Mouse (Mus musculus) kidney, embryonic 16.5 days (tissue): ENCODE measurements at regions not wholly inside any gene's neighbourhood (a gene's known extent, or its start where the extent isn't known, plus 50 kb on each side); places are given as distances from the start of the nearest gene placed in this dataset.

Experiments
- ATAC-seq: fragments of 200-750 bp; cut with Nextera tagmentation; 2 replicates; pipeline ENCODE4 v1.8.0; 2017; ENCODE audit warnings: moderate TSS enrichment; ENCODE audit not compliant: low FRiP score, low TSS enrichment
- H3K27ac ChIP-seq: fragments of 300-500 bp; sonication (generic); 2 replicates; pipeline ENCODE4 v1.5.1; 2014; ENCODE audit warnings: low read length
- H3K27me3 ChIP-seq: fragments of 300-500 bp; sonication (generic); 2 replicates; pipeline ENCODE4 v1.6.1; 2014; ENCODE audit warnings: low read length, control low read depth, mixed read lengths; ENCODE audit not compliant: insufficient read depth
- H3K36me3 ChIP-seq: fragments of 300-500 bp; sonication (generic); 2 replicates; pipeline ENCODE4 v1.6.1; 2014; ENCODE audit warnings: low read length, control low read depth, mixed read lengths; ENCODE audit not compliant: insufficient read depth
- H3K4me1 ChIP-seq: fragments of 300-500 bp; sonication (generic); 2 replicates; pipeline ENCODE4 v1.6.1; 2014; ENCODE audit warnings: low read length, control low read depth, mixed read lengths; ENCODE audit not compliant: insufficient read depth
- H3K4me2 ChIP-seq: fragments of 300-500 bp; sonication (generic); replicated peaks from 2 replicates; pipeline ENCODE4 v1.6.1; 2014; ENCODE audit warnings: low read depth, low read length
- H3K4me3 ChIP-seq: fragments of 300-500 bp; sonication (generic); 2 replicates; pipeline ENCODE4 v1.5.1; 2014; ENCODE audit warnings: mild to moderate bottlenecking, low read length
- H3K9ac ChIP-seq: fragments of 300-500 bp; sonication (generic); replicated peaks from 2 replicates; pipeline ENCODE4 v1.6.1; 2014; ENCODE audit warnings: low read length
- H3K9me3 ChIP-seq: fragments of 300-500 bp; sonication (generic); 2 replicates; pipeline ENCODE4 v1.6.1; 2016; ENCODE audit warnings: low read length, control low read depth
- WGBS: fragments of 180-500 bp; shearing (Covaris S2); extraction: QIAGEN DNeasy Blood & Tissue Kit; methylation state at CpG from one replicate; pipeline ENCODE4 v1.1.7; 2014; 5-methylcytosine and 5-hydroxymethylcytosine counted together

DNA sequence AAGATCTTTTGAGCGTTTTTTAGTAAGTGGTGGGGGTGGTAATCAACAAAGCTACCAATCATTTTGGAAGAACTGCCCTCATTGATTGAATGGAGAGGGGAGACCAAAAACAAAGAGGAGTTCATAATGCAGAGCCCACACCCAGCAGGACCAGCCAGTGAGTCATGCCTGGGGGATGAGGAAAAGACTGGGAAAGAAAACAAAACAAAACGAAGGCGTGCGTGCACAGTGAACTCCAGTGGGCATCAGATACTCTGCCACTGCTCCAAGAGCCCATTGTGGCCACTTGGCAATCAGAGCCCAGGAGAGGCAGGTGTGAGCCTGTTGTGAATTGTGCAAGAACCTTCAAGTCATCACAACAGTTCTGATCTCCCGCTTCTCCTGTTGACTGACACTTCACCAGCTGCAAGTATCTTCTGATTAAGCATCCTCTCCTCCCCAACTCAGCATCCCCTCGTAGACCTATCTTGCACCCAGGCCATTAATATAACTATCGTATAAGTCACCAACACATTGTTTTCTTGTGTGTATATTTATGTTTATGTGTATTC, 351.1 kb upstream of the Trib2 start:
- Histone ChIP-seq H3K36me3 (no peaks in the 10 kb centered on the region), H3K9ac (no peak overlapping the region), H3K4me3 (no peak overlapping the region), H3K9me3 (no peaks in the 10 kb centered on the region), H3K4me1 (no peaks in the 10 kb centered on the region), H3K27me3 (no peaks in the 10 kb centered on the region), H3K4me2 (no peak overlapping the region), H3K27ac (no peak overlapping the region)
- WGBS: 54% methylated on average over 7 of the region's 7 CpGs
- no peak for ATAC-seq

DNA sequence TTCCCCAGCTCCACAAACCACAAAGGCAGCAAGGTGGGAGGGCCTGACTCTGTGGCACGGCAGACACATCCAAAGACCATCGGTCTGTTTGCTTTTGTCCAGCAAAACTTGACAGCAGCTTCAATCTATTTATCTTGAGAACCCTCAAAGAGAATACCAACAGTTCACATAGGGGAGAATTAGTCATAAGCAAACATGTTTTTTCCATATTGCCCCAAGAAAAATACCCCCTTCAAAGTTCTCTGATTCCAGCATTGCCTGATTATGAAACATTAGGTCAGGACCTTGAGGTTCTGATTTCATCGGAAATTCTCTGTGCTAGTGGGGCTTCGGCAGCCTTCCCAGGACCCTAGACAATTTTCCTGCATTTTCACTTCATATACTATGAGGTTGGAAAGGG, 348.4 kb upstream of the Trib2 start:
- Histone ChIP-seq H3K4me1 (no peaks in the 10 kb centered on the region), H3K4me2 (no peak overlapping the region), H3K9ac (no peak overlapping the region), H3K9me3 (no peaks in the 10 kb centered on the region), H3K36me3 (no peaks in the 10 kb centered on the region), H3K27ac (no peak overlapping the region), H3K27me3 (no peaks in the 10 kb centered on the region), H3K4me3 (no peak overlapping the region)
- ATAC-seq: no peak
- WGBS: 72% methylated on average over 4 of the region's 4 CpGs

DNA sequence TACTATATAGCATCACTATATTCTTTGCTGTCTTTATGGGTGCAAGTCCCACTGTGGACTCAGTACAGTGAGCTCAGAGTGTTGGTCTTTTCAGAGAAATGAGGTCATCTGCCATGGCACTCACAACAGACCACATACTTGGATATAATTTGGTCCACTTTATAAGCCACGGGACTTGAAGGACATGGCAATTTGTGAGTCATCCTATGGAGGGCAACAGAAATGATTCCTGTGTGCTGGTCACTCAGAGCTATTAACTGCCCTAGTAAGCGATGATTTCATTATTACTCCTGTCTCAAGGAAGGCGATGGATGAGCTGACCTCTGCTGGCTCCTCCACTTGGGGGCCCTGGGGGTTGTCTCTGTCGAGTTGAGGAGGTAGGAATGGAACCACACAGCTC, 345.2 kb upstream of the Trib2 start:
- H3K4me1 ChIP-seq: no peaks in the 10 kb centered on the region
- WGBS: 66% methylated on average over 4 of the region's 4 CpGs

DNA sequence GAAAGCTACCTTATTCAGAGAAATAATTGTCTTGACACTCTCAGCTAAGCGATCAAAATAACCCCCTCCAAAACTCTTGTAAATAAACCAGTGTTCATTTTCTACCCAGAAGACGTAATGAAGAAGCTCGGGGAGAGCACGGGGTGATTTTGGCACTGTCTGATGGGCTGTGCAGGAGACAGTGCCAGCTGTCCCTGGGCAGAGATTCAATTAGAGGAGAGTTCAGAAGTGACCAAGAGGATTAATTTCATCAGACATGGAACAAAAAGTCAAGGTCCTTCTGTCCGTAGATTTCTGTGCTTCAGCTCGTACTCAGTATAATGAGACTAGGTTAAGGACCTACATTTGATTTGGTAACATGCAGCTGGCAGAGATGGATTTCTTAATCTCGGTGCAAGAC, 341.2 kb upstream of the Trib2 start:
- H3K36me3 ChIP-seq: no peaks in the 10 kb centered on the region
- no peak overlapping the region for H3K9ac ChIP-seq
- no peaks in the 10 kb centered on the region for H3K9me3 ChIP-seq
- ATAC-seq: no peak
- H3K4me1 ChIP-seq: no peaks in the 10 kb centered on the region
- WGBS: 73% methylated on average over 7 of the region's 7 CpGs
- no peak overlapping the region for H3K27ac ChIP-seq
- H3K27me3 ChIP-seq: no peaks in the 10 kb centered on the region; the same call in 1 of the 2 replicates
- H3K4me2 ChIP-seq: no peak overlapping the region
- no peak overlapping the region for H3K4me3 ChIP-seq

More for the DNA sequence above, 345.2 kb upstream of the Trib2 start:
- H3K9ac ChIP-seq: no peak overlapping the region
- no peak overlapping the region for H3K4me3 ChIP-seq
- H3K4me2 ChIP-seq: no peak overlapping the region
- no peaks in the 10 kb centered on the region for H3K36me3 ChIP-seq
- no peak overlapping the region for H3K27ac ChIP-seq
- no peak for ATAC-seq
- H3K9me3 ChIP-seq: no peaks in the 10 kb centered on the region
- H3K27me3 ChIP-seq: no peaks in the 10 kb centered on the region

DNA sequence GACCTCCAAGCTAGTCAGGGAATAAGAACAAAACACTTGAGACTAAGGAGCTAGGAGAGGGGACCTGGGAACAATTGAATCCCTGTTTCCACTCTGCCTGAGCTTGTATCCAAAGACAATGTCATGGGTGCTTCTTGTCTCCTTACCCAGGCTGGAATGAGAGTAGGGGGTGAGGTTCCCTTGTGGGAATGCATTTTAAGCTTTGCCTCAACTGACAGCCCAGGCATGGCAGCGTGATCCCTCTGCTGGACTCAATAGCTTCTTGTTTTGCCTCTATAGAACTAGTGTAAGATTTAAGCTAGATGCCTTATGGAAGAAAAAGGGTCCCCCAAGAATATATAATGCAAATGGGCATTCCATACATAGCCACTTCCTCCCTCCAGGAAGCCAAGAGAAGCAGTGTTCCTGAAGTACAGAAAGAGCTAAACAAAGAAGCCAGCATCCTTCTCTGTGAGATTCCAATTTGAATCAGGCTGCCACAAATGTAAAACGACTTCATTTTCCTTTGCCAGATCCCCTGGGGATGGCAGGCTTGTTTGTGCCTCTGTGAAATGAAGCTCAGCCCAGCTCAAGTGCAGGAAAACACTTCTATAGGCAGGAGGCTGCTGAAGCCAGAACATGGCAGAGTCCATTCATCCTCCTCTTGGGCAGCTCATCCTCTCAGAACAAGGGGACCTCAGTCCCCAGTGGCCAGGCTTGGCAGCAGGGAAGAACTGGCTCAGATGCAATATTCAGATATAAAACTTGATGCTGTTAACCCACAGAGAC, 339.3 kb upstream of the Trib2 start:
- ATAC-seq: no peak
- Histone ChIP-seq H3K4me2 (no peak overlapping the region), H3K9ac (no peak overlapping the region), H3K9me3 (no peaks in the 10 kb centered on the region), H3K27me3 (no peaks in the 10 kb centered on the region; the same call in 1 of the 2 replicates), H3K27ac (no peak overlapping the region), H3K4me1 (no peaks in the 10 kb centered on the region), H3K4me3 (no peak overlapping the region), H3K36me3 (no peaks in the 10 kb centered on the region)
- WGBS: 37% methylated on average over 2 of the region's 2 CpGs

DNA sequence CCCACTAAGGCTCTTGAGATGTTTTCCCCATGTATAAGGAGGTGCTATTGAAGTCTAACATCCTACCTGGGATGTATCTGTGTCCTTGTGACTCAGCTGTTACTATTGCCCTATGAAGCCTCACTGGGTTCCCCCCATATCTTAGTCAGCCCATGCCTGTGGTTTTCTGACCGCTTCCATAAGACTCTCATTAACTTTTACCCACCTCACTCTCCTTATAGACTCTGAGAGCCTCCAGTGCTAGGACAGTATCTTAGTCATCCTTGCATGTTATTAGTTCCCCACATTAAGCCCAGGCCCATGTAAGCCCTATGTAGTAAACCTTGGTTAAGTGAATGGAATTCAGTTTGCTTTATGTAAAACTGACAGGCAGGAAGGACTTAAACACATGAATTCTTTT, 337.5 kb upstream of the Trib2 start:
- H3K9me3 ChIP-seq: no peaks in the 10 kb centered on the region
- no peak overlapping the region for H3K9ac ChIP-seq
- H3K4me1 ChIP-seq: no peaks in the 10 kb centered on the region
- H3K36me3 ChIP-seq: no peaks in the 10 kb centered on the region
- H3K27ac ChIP-seq: no peak overlapping the region
- no peak overlapping the region for H3K4me3 ChIP-seq
- WGBS: 82% methylated on average over 1 of the region's 1 CpGs
- ATAC-seq: no peak
- H3K27me3 ChIP-seq: no peaks in the 10 kb centered on the region; the same call in 1 of the 2 replicates
- H3K4me2 ChIP-seq: no peak overlapping the region

DNA sequence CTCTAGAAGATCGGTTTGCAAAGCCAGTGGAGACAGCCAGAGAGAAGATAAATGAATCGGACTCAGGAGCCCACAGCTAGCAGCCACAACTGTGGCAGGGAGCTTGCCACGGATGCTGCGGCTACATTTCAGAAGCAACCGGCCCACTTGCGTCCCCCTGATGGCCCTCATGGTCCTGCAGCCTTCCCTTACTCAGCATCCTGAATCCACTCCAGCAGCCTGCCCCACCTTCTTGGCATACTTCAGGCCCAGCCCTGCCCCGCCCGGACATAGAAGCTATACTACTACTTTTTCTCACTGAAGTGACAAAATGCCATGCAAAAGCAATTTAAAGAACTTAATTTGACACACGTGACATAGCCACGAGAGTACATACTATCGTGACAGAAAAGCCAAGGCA, 335.4 kb upstream of the Trib2 start:
- H3K27me3 ChIP-seq: no peaks in the 10 kb centered on the region; the same call in 1 of the 2 replicates
- H3K9me3 ChIP-seq: no peaks in the 10 kb centered on the region
- H3K9ac ChIP-seq: no peak overlapping the region
- no peak overlapping the region for H3K4me2 ChIP-seq
- no peaks in the 10 kb centered on the region for H3K4me1 ChIP-seq
- no peak overlapping the region for H3K27ac ChIP-seq
- H3K36me3 ChIP-seq: no peaks in the 10 kb centered on the region
- WGBS: 77% methylated on average over 11 of the region's 11 CpGs
- no peak overlapping the region for H3K4me3 ChIP-seq
- no peak for ATAC-seq

DNA sequence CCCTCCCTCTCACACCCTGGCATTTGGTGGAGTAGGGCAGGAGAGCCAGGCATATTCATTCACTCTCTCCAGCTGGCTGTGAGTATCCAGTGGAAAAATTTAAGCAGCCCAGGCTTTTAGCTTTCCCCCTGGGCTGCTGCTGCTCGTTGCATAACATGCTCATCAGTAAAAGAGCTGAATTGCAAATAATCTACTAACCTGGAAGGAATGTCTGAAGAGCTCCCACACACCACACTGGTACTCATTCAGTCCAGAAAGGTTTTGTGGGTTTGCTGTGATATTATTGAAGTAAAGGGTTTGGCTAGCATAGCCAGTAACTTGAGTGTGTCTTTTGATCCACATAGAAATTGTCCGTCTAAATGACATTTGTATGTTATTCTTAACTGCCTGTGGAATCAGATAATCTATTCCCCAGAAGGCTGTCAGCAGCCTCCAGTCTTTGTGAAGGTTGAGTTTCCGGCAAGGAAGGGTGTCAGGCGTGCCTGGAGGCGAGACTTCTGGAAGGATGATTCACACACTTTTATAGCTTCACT, 334.5 kb upstream of the Trib2 start:
- Histone ChIP-seq H3K27ac (no peak overlapping the region), H3K4me1 (no peaks in the 10 kb centered on the region), H3K4me3 (no peak overlapping the region), H3K4me2 (no peak overlapping the region), H3K9me3 (no peaks in the 10 kb centered on the region), H3K27me3 (no peaks in the 10 kb centered on the region; the same call in 1 of the 2 replicates), H3K9ac (no peak overlapping the region), H3K36me3 (no peaks in the 10 kb centered on the region)
- WGBS: 10% methylated on average over 5 of the region's 5 CpGs
- ATAC-seq: no peak

DNA sequence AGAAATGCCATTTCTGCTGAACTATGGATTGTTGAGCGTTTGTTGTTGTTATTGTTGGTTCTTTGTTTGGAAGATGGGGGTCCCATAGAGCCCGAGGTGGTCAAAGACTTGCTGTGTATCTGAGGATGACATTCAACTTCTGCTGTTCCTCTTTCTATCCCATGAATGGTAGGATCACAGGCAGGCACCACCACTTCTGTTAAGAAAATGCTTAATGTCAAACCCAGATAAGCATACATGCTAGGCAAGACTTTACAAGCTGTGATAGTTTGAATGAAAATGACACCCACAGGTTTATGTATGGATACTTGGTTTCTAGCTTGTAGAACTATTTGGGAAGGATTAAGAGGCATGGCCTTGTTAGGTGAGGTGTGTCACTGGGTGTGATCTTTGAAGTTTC, 330.2 kb upstream of the Trib2 start:
- 78% methylated on average over 2 of the region's 2 CpGs for WGBS
- no peak for ATAC-seq
- Histone ChIP-seq H3K4me1 (no peaks in the 10 kb centered on the region), H3K4me3 (no peak overlapping the region), H3K27ac (no peak overlapping the region), H3K9me3 (no peaks in the 10 kb centered on the region), H3K4me2 (no peak overlapping the region), H3K9ac (no peak overlapping the region), H3K27me3 (no peaks in the 10 kb centered on the region), H3K36me3 (no peaks in the 10 kb centered on the region)

DNA sequence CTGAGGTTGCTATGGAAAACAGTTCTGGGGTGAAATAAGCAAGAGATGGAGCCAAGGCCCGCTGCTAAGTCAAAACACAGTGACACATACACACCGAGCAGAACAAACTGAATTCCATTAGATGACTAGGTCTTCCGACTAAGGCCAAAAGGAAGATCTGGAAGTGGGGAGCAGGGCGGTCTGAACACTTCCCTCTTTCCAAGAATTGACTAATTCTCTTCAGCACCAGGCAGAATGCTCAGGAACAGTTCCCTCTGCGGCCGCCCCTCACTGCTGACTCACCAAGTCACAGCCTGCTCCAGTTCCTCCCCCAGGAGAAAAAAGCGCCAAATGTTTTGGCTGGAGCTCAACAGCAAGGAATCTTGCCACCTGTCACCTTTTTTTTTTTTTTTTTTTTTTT, 328.9 kb upstream of the Trib2 start:
- H3K9me3 ChIP-seq: no peaks in the 10 kb centered on the region
- no peak overlapping the region for H3K4me3 ChIP-seq
- WGBS: 84% methylated on average over 7 of the region's 7 CpGs
- no peaks in the 10 kb centered on the region for H3K4me1 ChIP-seq
- no peak for ATAC-seq
- H3K36me3 ChIP-seq: no peaks in the 10 kb centered on the region
- H3K27me3 ChIP-seq: no peaks in the 10 kb centered on the region
- no peak overlapping the region for H3K27ac ChIP-seq
- H3K9ac ChIP-seq: no peak overlapping the region
- H3K4me2 ChIP-seq: no peak overlapping the region
